Mouse (Mus musculus) layer of hippocampus, adult 9-10 months (tissue): Measurements from ENCODE around the gene Dnm2.

Experiments
- DNase-seq: peaks from one replicate; pipeline ENCODE4 v3.0.0; 2022; ENCODE audit warnings: low spot score

The Dnm2 gene

GRCm38 (mm10) chr9:21430724-21431123, 6.0 kb downstream of the Dnm2 start:
- DNase-seq: no peak

GRCm38 (mm10) chr9:21432066-21432465, 7.4 kb downstream of the Dnm2 start:
- no peak for DNase-seq

- no peak for DNase-seq
Measured at GRCm38 (mm10) chr9:21433766-21434165, 9.1 kb downstream of the Dnm2 start.

- no peak for DNase-seq
Measured at GRCm38 (mm10) chr9:21434410-21434809, 9.7 kb downstream of the Dnm2 start.

GRCm38 (mm10) chr9:21435777-21436635, 11.3 kb downstream of the Dnm2 start:
- DNase-seq: no peak

GRCm38 (mm10) chr9:21437577-21437976, 12.9 kb downstream of the Dnm2 start:
- DNase-seq: no peak

- DNase-seq: no peak
Measured at GRCm38 (mm10) chr9:21438219-21438618, 13.5 kb downstream of the Dnm2 start.

- no peak for DNase-seq
Measured at GRCm38 (mm10) chr9:21439456-21439855, 14.7 kb downstream of the Dnm2 start.

GRCm38 (mm10) chr9:21439914-21440313, 15.2 kb downstream of the Dnm2 start:
- DNase-seq: no peak

DNA sequence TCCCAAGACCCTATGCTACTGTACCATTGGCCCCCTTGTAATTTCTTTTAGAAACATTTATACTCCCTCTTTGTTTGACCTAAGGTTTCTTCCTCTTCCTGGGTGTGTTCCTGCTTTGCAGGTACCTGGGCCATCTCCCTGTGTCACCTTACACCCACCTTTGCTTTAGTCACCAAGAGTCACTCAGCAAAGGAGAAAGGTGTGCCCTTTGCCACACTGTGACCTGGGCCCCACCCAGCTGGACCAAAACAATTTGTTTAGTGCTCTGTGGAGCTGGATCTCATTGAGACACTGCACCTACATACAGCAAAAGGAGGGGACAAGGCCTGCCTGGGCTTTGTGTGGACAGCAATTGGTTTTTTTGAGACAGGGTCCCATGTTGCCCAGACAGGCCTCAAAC, 15.7 kb downstream of the Dnm2 start:
- no peak for DNase-seq

- DNase-seq: no peak
Measured at GRCm38 (mm10) chr9:21443853-21444252, 19.1 kb downstream of the Dnm2 start.

DNA sequence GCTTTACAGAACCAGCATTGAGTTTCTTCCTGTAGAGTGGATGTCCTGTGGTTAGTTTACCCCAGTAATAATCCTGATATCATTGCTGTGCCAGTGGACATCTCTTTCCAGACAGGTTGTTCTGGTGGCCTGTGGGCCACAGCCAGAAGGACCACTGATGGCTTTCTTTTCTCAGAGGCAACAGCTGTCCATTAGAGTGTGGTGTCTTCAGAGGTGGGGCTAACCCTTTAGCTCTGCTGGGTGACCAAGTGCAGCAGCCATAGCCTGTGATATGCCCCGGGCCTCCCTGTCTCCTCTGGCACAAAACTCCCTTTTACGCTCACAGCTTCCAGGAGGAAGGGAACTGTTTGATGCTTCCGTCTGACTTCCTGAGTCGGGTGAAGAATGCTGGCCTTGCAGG, 19.9 kb downstream of the Dnm2 start:
- DNase-seq: no peak

DNA sequence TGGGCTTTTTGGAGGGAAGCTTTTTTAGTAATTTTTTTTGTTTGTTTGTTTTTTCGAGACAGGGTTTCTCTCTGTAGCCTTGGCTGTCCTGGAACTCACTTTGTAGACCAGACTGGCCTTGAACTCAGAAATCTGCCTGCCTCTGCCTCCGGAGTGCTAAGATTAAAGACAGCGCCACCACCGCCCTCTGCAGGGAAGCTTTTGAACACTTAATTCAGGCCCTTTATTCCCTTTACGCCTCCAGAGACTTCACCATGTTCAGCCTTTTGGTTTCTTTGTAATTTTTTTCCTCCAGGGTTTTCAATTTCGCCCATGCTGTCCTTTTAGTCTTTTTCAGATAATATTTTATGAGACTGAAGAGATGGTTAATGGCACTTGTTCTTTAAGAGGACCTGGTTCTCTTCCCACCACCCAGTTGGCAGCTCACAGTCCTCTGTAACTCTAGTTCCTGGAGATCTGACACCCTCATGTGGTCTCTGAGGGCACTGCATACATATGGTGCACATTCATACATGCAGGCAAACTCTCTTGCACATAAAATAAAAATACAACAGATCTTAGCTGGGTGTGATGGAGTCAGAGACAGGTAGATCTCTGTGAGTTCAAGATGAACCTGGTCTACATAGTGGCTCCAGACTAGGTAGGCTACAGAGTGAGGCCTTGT, 20.5 kb downstream of the Dnm2 start:
- DNase-seq: no peak

GRCm38 (mm10) chr9:21447778-21448177, 23.1 kb downstream of the Dnm2 start:
- DNase-seq: no peak

DNA sequence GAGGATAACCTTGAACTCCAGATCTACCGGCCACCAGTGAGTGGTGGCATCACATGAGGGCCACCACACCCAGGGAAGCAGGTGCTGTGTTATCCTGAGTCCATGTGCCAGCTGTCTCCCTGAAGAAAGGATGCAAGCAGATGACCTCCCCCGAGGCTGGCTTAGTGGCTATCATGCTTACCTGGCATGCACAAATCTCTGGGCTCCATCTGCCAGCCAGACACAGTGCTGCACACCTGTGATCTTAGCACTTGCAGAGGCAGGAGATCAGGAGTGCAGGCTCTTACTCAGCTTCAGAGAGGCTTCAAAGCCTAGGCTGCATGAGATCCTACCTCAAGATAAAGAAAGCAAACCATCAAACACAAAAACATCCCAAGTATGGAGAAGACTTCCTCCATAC, 25.0 kb downstream of the Dnm2 start:
- DNase-seq: no peak

DNA sequence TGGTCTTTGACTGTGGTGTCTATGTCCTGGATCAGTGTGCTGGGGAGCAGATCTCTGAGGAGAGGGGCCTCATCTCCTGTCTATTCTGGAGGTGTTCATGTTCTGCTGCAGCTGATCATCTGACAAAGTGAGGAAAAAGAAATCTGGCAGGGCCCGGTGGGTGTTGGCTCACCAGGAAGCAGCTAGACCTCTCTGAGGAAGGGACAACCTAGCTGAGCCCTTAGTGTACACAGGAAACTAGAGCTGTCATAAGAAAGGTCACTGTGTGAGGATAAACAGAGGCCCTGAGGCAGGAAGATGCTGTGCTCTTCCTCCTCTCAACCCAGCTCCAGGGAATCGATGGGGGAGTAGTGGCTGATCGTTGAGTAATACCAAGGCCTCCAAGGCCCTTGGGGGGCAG, 25.6 kb downstream of the Dnm2 start:
- no peak for DNase-seq

DNA sequence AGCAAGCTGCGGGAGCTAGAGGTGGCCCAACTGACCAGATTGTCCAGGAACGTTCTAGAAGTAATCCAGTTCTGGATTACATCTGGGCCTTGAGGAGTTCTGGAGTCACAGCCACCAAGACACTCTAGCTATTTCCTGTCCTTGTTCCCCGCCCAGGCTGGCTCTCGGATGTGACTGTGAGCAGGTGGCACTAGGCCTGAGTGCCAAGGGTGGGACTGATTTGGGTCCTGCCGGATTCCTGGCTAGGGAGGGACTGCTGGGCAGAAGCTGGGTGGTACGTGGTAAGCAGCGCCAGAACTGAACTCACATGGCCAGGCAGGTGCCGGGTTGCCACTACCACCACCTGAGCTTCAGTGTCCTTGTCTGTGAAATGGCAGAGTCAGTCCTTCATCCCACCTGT, 26.7 kb downstream of the Dnm2 start:
- no peak for DNase-seq

DNA sequence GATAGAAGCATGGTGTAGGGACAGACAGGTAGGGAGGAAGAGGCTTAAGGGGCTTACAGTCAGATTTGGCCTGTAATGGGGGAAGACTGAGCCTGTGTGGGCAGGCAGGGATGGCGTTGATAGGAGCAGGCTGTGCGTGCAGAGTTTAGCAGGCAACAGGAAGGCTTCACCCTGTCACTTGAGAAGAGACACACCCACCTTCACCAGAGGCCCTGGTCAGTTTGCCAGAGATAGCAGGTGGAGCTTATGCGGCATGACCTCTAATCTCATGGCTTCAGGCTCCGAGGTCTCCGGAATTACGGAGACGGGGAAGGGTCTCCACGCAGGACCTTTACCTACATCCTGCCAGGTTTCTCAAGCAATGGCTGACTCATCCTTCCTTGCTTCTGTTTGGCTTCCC, 27.2 kb downstream of the Dnm2 start:
- no peak for DNase-seq

GRCm38 (mm10) chr9:21453003-21453402, 28.3 kb downstream of the Dnm2 start:
- no peak for DNase-seq

GRCm38 (mm10) chr9:21453459-21453858, 28.8 kb downstream of the Dnm2 start:
- no peak for DNase-seq

DNA sequence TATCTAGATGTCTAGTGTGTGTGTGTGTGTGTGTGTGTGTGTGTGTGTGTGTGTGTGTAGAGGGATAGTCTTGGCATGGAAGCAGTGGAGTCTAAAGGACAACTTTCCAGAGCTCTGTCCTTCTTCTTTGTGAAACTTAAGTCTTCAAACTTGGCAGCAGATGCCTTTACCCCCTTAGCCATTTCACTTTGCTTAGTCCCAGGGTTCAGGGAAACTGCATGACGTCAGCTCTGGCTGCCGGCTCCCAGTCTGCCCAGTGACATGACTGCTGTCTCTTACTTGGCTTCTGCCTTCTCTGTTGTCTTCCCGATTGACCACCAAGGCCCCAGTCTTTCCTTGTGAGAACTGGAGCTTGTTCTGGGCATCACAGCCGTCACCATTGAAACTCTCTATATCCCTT, 29.8 kb downstream of the Dnm2 start:
- no peak for DNase-seq

- DNase-seq: no peak
Measured at GRCm38 (mm10) chr9:21455103-21455770, 30.5 kb downstream of the Dnm2 start.
